Mouse (Mus musculus) kidney, adult 9 months (tissue): ENCODE measurements around the gene Shc1.

Source experiments
- DNase-seq: peaks from one replicate; pipeline ENCODE4 v3.0.0; 2022

Gene Shc1

GRCm38 (mm10) chr3:89390699-89391662 lies 27.3 kb upstream of the Shc1 start:
- DNase-seq, result no peak

- peak; percentile 80 for DNase-seq
These were observed 26.4 kb upstream of the Shc1 start for GRCm38 (mm10) chr3:89391663-89392511.

DNA sequence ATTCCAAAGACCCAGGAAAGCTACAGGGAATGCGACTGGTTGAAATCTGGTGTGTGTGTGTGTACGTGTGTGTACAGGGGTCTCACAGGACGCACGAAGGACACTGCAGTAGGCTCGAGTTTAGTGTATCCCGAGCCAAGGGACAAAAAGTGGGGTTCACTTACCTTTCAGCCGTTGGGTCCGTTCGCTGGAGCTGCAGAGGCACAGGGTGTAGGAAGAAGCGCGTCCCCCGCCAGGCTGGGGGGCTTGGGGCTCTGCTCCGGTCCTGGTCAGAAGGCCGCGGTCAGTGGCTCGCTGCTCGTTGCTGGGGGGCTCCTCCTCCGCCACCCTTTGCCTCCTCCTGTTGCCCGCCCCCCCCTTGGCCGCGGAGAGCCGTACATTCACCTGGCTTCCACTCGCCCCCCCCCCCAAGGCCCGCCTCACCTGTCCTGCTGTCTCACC lies 25.4 kb upstream of the Shc1 start:
- peak; percentile 60 for DNase-seq

DNA sequence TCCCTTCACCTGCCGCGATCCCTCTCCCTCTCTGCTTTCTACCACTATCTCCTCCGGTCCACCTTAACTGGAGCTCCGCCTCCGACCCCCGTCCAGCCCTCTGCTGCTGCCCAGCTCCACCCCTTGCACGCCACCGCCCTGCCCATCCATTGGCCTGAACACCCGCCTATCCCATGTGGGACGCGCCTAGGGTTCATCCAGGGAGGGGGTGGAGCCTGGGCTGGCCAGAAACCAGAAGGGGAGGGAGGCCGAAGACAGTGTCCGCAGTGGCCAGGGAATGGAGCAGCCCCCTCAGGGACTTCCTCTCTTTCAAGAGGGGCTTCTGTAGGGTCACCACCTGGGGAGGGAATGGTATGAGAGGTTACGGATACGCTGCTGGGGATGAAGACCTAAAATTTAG lies 24.6 kb upstream of the Shc1 start:
- DNase-seq, result peak; percentile 99

DNA sequence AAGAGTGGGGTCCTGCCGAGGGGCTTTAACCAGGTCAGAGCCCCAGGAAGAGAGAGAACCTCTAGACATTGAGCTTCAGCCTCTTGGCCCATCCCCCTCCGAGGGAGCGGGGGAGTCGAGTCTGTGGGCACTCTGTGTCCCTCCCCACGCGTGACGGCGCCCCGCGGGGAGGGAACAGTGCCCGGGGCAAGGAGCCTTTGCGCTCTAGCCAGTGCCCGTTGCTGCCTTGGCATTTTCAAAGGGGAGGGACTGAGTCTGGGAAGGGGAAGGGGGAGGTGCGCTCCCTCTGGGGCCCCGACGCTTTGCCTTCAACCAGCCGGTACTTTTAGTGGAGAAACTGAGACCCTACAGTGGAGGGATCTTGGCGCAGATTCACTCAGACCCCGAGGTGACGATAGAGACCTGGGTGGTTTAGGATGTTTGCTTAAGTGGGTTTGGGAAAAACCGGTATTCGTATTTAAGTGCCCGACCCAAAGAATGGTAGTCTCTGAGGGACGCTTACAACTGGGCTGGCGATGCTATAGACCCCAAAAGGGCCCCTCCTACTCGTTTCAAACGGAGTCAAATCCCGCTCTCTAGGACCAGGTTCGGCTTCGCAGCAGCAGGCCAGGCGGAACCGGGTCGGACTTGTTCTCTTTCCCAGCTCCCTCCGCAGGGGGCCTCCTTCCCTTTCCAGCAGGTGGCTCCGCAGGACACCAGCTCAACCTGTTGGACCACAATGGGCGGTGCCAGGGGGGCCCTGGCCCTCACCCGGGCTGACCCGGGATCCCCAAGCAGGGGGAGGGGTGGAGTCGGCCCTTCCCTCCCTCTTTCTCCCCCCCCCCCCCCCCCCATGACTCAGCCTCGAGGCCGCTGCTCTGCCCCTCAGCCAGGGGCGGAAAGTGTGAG lies 24.0 kb upstream of the Shc1 start, which contains the start of gene Zbtb7b:
TSS of gene Zbtb7b (minus strand) at position 771 of the 888 bp plus-strand sequence.
- DNase-seq, result peak; percentile 94

GRCm38 (mm10) chr3:89394894-89395256 lies 23.4 kb upstream of the Shc1 start:
- peak; percentile 94 for DNase-seq

- peak; percentile 47 for DNase-seq
These were observed 22.8 kb upstream of the Shc1 start for GRCm38 (mm10) chr3:89395419-89395805.

DNA sequence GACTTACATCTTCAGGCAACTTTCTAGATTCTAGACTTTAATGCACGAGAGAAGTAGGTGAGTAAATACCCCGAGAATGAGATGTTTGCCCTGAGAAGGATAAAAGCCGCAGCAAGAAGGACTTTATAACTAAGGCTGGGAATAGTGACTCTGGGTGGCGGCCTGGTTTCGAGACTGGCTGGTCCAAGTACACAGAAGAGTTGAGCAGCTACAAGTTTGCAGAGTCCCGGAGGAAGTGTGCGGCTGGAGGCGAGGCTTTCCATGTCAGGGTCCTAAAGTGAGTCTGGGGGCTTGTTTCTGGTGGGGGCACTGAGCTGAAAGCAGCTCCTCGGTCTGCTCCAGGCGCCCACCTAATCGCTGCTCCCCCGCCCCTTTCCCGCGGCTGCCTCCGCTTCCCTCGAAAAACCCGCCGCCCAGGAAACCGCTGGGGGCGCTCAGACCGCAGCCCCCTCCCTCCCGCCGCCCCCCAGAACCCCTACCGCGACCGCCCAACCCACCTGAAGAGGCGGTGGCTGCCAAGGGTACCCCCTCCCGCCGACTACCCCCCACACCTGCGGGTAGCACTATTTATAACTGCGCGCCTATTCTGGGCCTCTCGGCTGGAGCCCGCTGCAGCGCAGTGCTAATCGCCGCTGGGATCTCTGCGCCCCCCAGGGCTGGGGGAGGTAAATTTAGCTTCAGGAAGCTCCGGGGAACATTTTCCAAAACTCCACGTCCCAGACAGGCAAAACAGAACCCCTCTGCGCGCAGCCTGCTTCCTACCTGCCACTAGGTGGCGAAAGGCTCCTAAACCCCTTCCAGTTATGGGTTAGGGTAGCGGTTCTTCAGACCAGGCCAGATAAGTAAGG lies 22.2 kb upstream of the Shc1 start:
- DNase-seq, result peak; percentile 86

DNA sequence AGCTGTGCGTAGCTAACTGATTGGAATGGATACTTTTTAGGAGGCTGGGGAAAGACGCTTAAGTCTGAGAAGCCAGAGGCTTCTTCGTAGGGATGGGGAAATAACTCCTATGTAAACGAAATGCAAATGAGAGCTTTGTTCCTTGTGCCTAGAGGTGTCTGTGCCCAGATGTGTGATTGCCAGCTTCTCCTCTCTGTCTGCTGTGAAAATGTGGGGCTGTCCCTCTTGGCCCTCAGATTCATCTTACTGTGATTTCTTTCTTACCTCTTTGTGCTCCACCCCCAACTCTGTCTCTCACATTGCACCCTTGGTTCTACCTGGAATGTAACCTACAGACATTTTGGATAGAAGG lies 21.6 kb upstream of the Shc1 start:
- no peak for DNase-seq

- no peak for DNase-seq
These were observed 16.9 kb upstream of the Shc1 start for GRCm38 (mm10) chr3:89401329-89401728.

GRCm38 (mm10) chr3:89402693-89403092 lies 15.6 kb upstream of the Shc1 start, which contains the start of gene Lenep:
Gene Lenep, minus strand, starts transcription at chr3:89402793.
- no peak for DNase-seq

DNA sequence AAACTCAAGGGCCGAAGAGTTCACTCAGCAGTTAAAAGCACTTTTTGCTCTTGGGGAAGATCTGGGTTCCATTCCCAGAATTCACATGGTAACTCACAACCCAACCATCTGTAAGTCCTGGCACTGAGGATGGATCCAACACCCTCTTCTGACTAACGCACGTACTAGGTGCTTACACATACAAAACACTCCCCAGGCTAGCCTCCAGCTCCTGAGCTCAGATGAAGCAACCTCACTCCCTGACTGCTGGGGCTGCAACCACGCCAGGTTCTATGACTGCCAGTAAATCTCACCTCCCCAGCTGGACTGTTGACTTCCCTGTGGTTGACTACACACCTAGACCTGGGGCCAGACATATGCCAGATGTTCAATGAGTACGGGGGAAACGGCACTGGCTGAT lies 11.4 kb upstream of the Shc1 start:
- no peak for DNase-seq

DNA sequence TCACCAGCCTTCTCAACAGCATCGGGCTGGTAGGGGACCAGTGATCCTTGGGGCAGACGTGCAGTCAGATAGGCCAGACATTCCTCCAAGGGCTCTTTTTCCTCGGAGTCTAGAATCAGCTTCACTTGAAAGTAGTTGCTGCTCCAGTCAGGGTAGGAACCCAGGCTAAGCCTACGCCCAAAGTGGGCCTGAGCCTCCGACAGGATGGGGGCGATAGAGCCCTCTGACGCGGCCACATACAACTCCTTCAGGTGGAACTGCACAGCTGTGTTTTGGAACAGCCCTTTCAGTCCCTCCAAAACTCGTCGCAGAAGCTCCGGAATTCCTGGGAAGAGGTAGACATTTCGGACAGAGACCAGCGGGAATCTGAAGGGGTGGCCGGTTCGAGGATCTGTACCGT lies 9.8 kb upstream of the Shc1 start:
- DNase-seq, result no peak

GRCm38 (mm10) chr3:89409701-89410100 lies 8.5 kb upstream of the Shc1 start:
- no peak for DNase-seq

DNA sequence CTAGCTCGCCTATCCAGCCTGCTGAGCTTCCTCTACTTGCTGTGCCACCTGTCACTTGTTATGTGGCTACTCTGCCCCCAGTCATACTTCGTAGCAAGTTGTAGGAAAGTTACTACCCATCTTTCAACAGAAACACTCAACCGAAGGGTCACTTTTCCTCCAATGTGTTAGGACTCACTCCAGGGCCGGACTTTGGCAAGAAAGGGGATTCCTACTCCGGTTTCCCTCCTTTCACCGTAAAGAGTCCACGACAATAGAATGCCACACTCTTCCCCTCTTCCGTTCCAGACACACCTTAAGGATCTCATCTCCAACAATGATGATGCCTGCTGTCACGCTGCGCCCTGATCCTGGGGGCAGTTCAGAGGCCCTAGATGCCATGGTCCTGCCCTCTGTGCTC lies 7.4 kb upstream of the Shc1 start:
- no peak for DNase-seq

- DNase-seq, result peak; percentile 100
These were observed 6.5 kb upstream of the Shc1 start, which contains the start of gene Flad1 for GRCm38 (mm10) chr3:89411490-89412393. Gene Flad1, minus strand, starts transcription at chr3:89411870.

- DNase-seq, result no peak
These were observed 2.1 kb upstream of the Shc1 start for GRCm38 (mm10) chr3:89416158-89416557.

- no peak for DNase-seq
These were observed 1.1 kb upstream of the Shc1 start for GRCm38 (mm10) chr3:89417131-89417530.

DNA sequence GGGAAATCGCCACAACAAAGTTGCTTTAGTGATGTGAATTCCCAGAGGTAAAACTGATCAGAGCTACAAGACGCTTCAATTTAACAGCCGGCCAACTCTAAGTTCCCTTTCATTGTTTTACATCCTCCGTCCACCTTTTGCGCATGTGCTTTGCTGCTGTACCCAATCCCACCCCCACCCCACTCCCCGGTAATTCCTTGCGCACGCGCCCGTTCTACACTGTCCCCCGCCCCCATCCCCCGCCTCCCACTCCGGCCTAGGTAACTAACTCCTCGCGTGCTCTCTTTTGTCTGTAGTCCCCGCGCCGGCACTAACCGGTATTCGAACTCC lies 438 bp upstream of the Shc1 start:
- no peak for DNase-seq

- peak; percentile 86 for DNase-seq
These were observed 613 bp downstream of the Shc1 start for GRCm38 (mm10) chr3:89418861-89419250.

GRCm38 (mm10) chr3:89419571-89419970 lies 1.3 kb downstream of the Shc1 start:
- peak; percentile 77 for DNase-seq
